Mouse (Mus musculus) liver, embryonic 11.5 days (tissue): ENCODE data around the gene Nadsyn1. TPM values are rescaled to one million over a fixed set of nuclear protein-coding genes. Genes with fewer than 3 reads are reported as not detected.

ENCODE experiments used
- ATAC-seq: fragments of 200-750 bp; cut with Nextera tagmentation; replicated peaks from 2 replicates; pipeline ENCODE4 v1.8.0; 2017; ENCODE audit warnings: moderate number of reproducible peaks, mild to moderate bottlenecking, moderate TSS enrichment, moderate library complexity; ENCODE audit not compliant: low FRiP score
- DNase-seq: peaks from one replicate; pipeline ENCODE4 v3.0.0-alpha.2; 2017; ENCODE audit warnings: low spot score
- H3K27ac ChIP-seq: fragments of 300-500 bp; sonication (generic); 2 replicates; pipeline ENCODE4 v1.5.1; 2014; ENCODE audit warnings: mild to moderate bottlenecking, low read depth, low read length, control low read depth
- H3K27me3 ChIP-seq: fragments of 300-500 bp; sonication (generic); replicated peaks from 2 replicates; pipeline ENCODE4 v1.6.1; 2014; ENCODE audit warnings: low read length, mixed read lengths; ENCODE audit not compliant: control insufficient read depth, insufficient read depth
- H3K36me3 ChIP-seq: fragments of 300-500 bp; sonication (generic); 2 replicates; pipeline ENCODE4 v1.6.1; 2014; ENCODE audit warnings: mild to moderate bottlenecking, low read length, moderate library complexity, mixed read lengths; ENCODE audit not compliant: control insufficient read depth, insufficient read depth
- H3K4me1 ChIP-seq: fragments of 300-500 bp; sonication (generic); replicated peaks from 2 replicates; pipeline ENCODE4 v1.6.1; 2014; ENCODE audit warnings: low read length, mixed read lengths; ENCODE audit not compliant: control insufficient read depth, insufficient read depth
- H3K4me2 ChIP-seq: fragments of 300-500 bp; sonication (generic); 2 replicates; pipeline ENCODE4 v1.6.1; 2014; ENCODE audit warnings: mild to moderate bottlenecking, control low read depth, moderate library complexity
- H3K4me3 ChIP-seq: fragments of 300-500 bp; sonication (generic); 2 replicates; pipeline ENCODE4 v1.5.1; 2014; ENCODE audit warnings: low read depth, low read length, control low read depth
- H3K9ac ChIP-seq: fragments of 300-500 bp; sonication (generic); 2 replicates; pipeline ENCODE4 v1.6.1; 2014; ENCODE audit warnings: low read depth, low read length, control low read depth
- H3K9me3 ChIP-seq: fragments of 300-500 bp; sonication (generic); 2 replicates; pipeline ENCODE4 v1.6.1; 2016; ENCODE audit warnings: low read length, inconsistent platforms, mixed read lengths; ENCODE audit not compliant: control insufficient read depth
- WGBS: fragments of 180-500 bp; shearing (Covaris S2); extraction: QIAGEN DNeasy Blood & Tissue Kit; methylation state at CpG from one replicate; pipeline ENCODE4 v1.1.7; 2014; 5-methylcytosine and 5-hydroxymethylcytosine counted together
- microRNA-seq: library from miRNA; unstranded; fragments of <30 nt; microRNA quantifications from one replicate; pipeline ENCODE4, GENCODE M21; 2017; ENCODE audit warnings: borderline number of aligned reads
- polyA plus RNA-seq: library from polyadenylated mRNA; unstranded; fragments of >200 nt; fragmentation: Nextera tagmentation; extraction: Ambion mirVana; gene quantifications from 2 replicates; pipeline ENCODE4 v1.2.1, GENCODE M21; 2014

Nadsyn1 gene
- polyA plus RNA-seq, 1 experiment from 2014 or later: 8.6 TPM

- ATAC-seq: no peak
- WGBS: 81% methylated on average over 3 of the region's 3 CpGs
- Histone ChIP-seq H3K27ac (no peak overlapping the region), H3K9ac (no peak overlapping the region), H3K36me3 (no peaks in the 10 kb centered on the region), H3K27me3 (peaks cover 14% of the 10 kb centered on the region), H3K9me3 (no peaks in the 10 kb centered on the region), H3K4me3 (no peak overlapping the region), H3K4me1 (no peaks in the 10 kb centered on the region; the same call in 1 of the 2 replicates), H3K4me2 (no peak overlapping the region)
- no peak for DNase-seq
Measured at GRCm38 (mm10) chr7:143752606-143753005, 70.0 kb downstream of the Nadsyn1 start.

GRCm38 (mm10) chr7:143752056-143752455 is 70.6 kb downstream of the Nadsyn1 start:
- no peak overlapping the region for H3K27ac ChIP-seq
- ATAC-seq: no peak
- no peak for DNase-seq
- H3K4me1 ChIP-seq: no peaks in the 10 kb centered on the region; the same call in 1 of the 2 replicates
- H3K9me3 ChIP-seq: no peaks in the 10 kb centered on the region
- no peak overlapping the region for H3K4me3 ChIP-seq
- no peak overlapping the region for H3K9ac ChIP-seq
- no peak overlapping the region for H3K4me2 ChIP-seq
- 51% methylated on average over 4 of the region's 4 CpGs for WGBS
- no peaks in the 10 kb centered on the region for H3K36me3 ChIP-seq
- H3K27me3 ChIP-seq: peaks cover 14% of the 10 kb centered on the region

- ATAC-seq: no peak
- peaks cover 13% of the 10 kb centered on the region for H3K27me3 ChIP-seq
- no peak for DNase-seq
Measured at GRCm38 (mm10) chr7:143751380-143751779, 71.3 kb downstream of the Nadsyn1 start.

GRCm38 (mm10) chr7:143749045-143749444 is 73.6 kb downstream of the Nadsyn1 start:
- H3K36me3 ChIP-seq: no peaks in the 10 kb centered on the region
- ATAC-seq (no peak), DNase-seq (no peak)
- H3K27me3 ChIP-seq: no peaks in the 10 kb centered on the region
- H3K27ac ChIP-seq: no peak overlapping the region
- H3K9me3 ChIP-seq: no peaks in the 10 kb centered on the region
- H3K4me3 ChIP-seq: no peak overlapping the region
- no peaks in the 10 kb centered on the region for H3K4me1 ChIP-seq
- WGBS: 61% methylated on average over 3 of the region's 3 CpGs
- no peak overlapping the region for H3K9ac ChIP-seq
- H3K4me2 ChIP-seq: no peak overlapping the region

More at GRCm38 (mm10) chr7:143751380-143751779, 71.3 kb downstream of the Nadsyn1 start:
- Histone ChIP-seq H3K4me2 (no peak overlapping the region), H3K36me3 (no peaks in the 10 kb centered on the region), H3K27ac (no peak overlapping the region), H3K9ac (no peak overlapping the region), H3K4me3 (no peak overlapping the region), H3K9me3 (no peaks in the 10 kb centered on the region), H3K4me1 (no peaks in the 10 kb centered on the region)
- 75% methylated on average over 1 of the region's 1 CpGs for WGBS

- 5% methylated on average over 16 of the region's 16 CpGs for WGBS
- ATAC-seq (peak; percentile 58), DNase-seq (peak; percentile 83)
- H3K9ac ChIP-seq: no peak overlapping the region
- H3K4me2 ChIP-seq: peak overlapping the region; percentile 40
- H3K4me3 ChIP-seq: no peak overlapping the region
- H3K27ac ChIP-seq: no peak overlapping the region
- no peaks in the 10 kb centered on the region for H3K9me3 ChIP-seq
- H3K36me3 ChIP-seq: no peaks in the 10 kb centered on the region
- no peaks in the 10 kb centered on the region for H3K4me1 ChIP-seq
- H3K27me3 ChIP-seq: no peaks in the 10 kb centered on the region
Measured at GRCm38 (mm10) chr7:143748041-143748868, 74.4 kb downstream of the Nadsyn1 start.

Small RNA genes lying within 50 kb of the gene (microRNA-seq; reads per million reads assigned to microRNA genes)
- gene Gm22064: not detected

Other genes starting within 250 kb of the Nadsyn1 start
- 100 and 107 TPM in 2 replicates for gene Cars, start 222.8 kb downstream of the Nadsyn1 start, polyA plus RNA-seq
- 0.73 and 0.92 TPM in 2 replicates for gene Tnfrsf26, start 194.1 kb downstream of the Nadsyn1 start, polyA plus RNA-seq
- gene Tnfrsf22, start 173.2 kb downstream of the Nadsyn1 start, polyA plus RNA-seq: 2.6 and 3.9 TPM in 2 replicates
- 0.17 and 0.34 TPM in 2 replicates for gene Tnfrsf23, start 137.0 kb downstream of the Nadsyn1 start, polyA plus RNA-seq
- 8.3 and 8.9 TPM in 2 replicates for gene Osbpl5, start 65.9 kb downstream of the Nadsyn1 start, polyA plus RNA-seq
- gene Mrgprg, start 55.9 kb downstream of the Nadsyn1 start, polyA plus RNA-seq: not detected in 2 replicates
- 0.59 and 0.86 TPM in 2 replicates for gene Mrgpre, start 38.3 kb downstream of the Nadsyn1 start, polyA plus RNA-seq
- gene Dhcr7, start 296 bp upstream of the Nadsyn1 start, polyA plus RNA-seq: 66.9 and 75.9 TPM in 2 replicates
- gene Gm498, start 44.0 kb upstream of the Nadsyn1 start, polyA plus RNA-seq: not detected in 2 replicates
- 0.90 and 1.0 TPM in 2 replicates for gene Shank2, start 179.1 kb upstream of the Nadsyn1 start, polyA plus RNA-seq